Mouse (Mus musculus) hindbrain, embryonic 16.5 days (tissue): Measurements from ENCODE around the gene Eif2ak3. TPM values are rescaled to one million over a fixed set of nuclear protein-coding genes. Genes with fewer than 3 reads are reported as not detected.

Experiments
- ATAC-seq: fragments of 200-750 bp; cut with Nextera tagmentation; 2 replicates; pipeline ENCODE4 v1.8.0; 2017; ENCODE audit warnings: moderate TSS enrichment, moderate library complexity
- H3K27ac ChIP-seq: fragments of 300-500 bp; sonication (generic); 2 replicates; pipeline ENCODE4 v1.5.1; 2014; ENCODE audit warnings: low read depth, mild to moderate bottlenecking, control low read depth, low read length, moderate library complexity
- H3K27me3 ChIP-seq: fragments of 300-500 bp; sonication (generic); replicated peaks from 2 replicates; pipeline ENCODE4 v1.6.1; 2014; ENCODE audit warnings: low read length; ENCODE audit not compliant: control insufficient read depth, insufficient read depth
- H3K36me3 ChIP-seq: fragments of 300-500 bp; sonication (generic); 2 replicates; pipeline ENCODE4 v1.6.1; 2014; ENCODE audit warnings: mild to moderate bottlenecking, low read length, moderate library complexity, mixed read lengths; ENCODE audit not compliant: control insufficient read depth, insufficient read depth
- H3K4me1 ChIP-seq: fragments of 300-500 bp; sonication (generic); 2 replicates; pipeline ENCODE4 v1.6.1; 2014; ENCODE audit warnings: low read depth, low read length; ENCODE audit not compliant: control insufficient read depth, insufficient read depth
- H3K4me2 ChIP-seq: fragments of 300-500 bp; sonication (generic); 2 replicates; pipeline ENCODE4 v1.6.1; 2014; ENCODE audit warnings: mild to moderate bottlenecking, low read length, control low read depth, moderate library complexity
- H3K4me3 ChIP-seq: fragments of 300-500 bp; sonication (generic); 2 replicates; pipeline ENCODE4 v1.5.1; 2014; ENCODE audit warnings: mild to moderate bottlenecking, low read length, control low read depth, moderate library complexity
- H3K9ac ChIP-seq: fragments of 300-500 bp; sonication (generic); 2 replicates; pipeline ENCODE4 v1.6.1; 2014; ENCODE audit warnings: low read depth, mild to moderate bottlenecking, control low read depth, low read length, moderate library complexity
- H3K9me3 ChIP-seq: fragments of 300-500 bp; sonication (generic); 2 replicates; pipeline ENCODE4 v1.6.1; 2014; ENCODE audit warnings: mild to moderate bottlenecking, low read length, moderate library complexity; ENCODE audit not compliant: control insufficient read depth
- WGBS: fragments of 180-500 bp; shearing (Covaris S2); extraction: QIAGEN DNeasy Blood & Tissue Kit; methylation state at CpG from one replicate; pipeline ENCODE4 v1.1.7; 2014; 5-methylcytosine and 5-hydroxymethylcytosine counted together
- polyA plus RNA-seq: library from polyadenylated mRNA; unstranded; fragments of >200 nt; fragmentation: Nextera tagmentation; extraction: Ambion mirVana; gene quantifications from 2 replicates; pipeline ENCODE4 v1.2.1, GENCODE M21; 2015

Gene Eif2ak3
- polyA plus RNA-seq, 1 experiment from 2014 or later: 10.4 TPM

- ATAC-seq: peak; percentile 97
- peak overlapping the region; percentile 5 for H3K27ac ChIP-seq
- H3K36me3 ChIP-seq: no peaks in the 10 kb centered on the region
- peak overlapping the region; percentile 91 for H3K4me2 ChIP-seq
- H3K27me3 ChIP-seq: no peaks in the 10 kb centered on the region; the same call in 1 of the 2 replicates
- H3K9me3 ChIP-seq: no peaks in the 10 kb centered on the region
- H3K4me1 ChIP-seq: peaks cover 4% of the 10 kb centered on the region
- H3K9ac ChIP-seq: peak overlapping the region; percentile 60
- 7% methylated on average over 23 of the region's 23 CpGs for WGBS
- H3K4me3 ChIP-seq: peak overlapping the region; percentile 45
These were observed 20.0 kb upstream of the Eif2ak3 start for GRCm38 (mm10) chr6:70824085-70824986.

DNA sequence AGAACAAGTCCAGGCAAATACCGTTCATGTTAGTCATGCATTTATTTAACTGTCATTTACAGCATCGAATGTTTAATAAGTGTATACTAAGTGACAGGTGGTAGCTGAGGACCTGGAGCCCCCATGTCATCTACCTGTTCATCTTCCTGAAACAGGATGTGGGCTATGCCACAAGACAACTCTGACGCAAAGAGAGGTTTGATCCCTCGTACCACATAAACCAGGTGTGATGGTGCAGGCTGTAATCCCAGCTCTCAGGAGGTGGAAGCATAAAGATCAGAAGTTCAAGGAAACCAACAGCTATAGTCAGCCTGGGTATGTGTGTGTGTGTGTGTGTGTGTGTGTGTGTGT, 19.4 kb upstream of the Eif2ak3 start:
- H3K27ac ChIP-seq: no peak overlapping the region
- peak overlapping the region; percentile 91 for H3K4me2 ChIP-seq
- peaks cover 4% of the 10 kb centered on the region for H3K4me1 ChIP-seq
- no peak; the same call in 1 of the 2 replicates for ATAC-seq
- H3K36me3 ChIP-seq: no peaks in the 10 kb centered on the region
- no peaks in the 10 kb centered on the region; the same call in 1 of the 2 replicates for H3K27me3 ChIP-seq
- no peaks in the 10 kb centered on the region for H3K9me3 ChIP-seq
- peak overlapping the region; percentile 45 for H3K4me3 ChIP-seq
- no peak overlapping the region; the same call in 1 of the 2 replicates for H3K9ac ChIP-seq
- WGBS: 45% methylated on average over 4 of the region's 4 CpGs

DNA sequence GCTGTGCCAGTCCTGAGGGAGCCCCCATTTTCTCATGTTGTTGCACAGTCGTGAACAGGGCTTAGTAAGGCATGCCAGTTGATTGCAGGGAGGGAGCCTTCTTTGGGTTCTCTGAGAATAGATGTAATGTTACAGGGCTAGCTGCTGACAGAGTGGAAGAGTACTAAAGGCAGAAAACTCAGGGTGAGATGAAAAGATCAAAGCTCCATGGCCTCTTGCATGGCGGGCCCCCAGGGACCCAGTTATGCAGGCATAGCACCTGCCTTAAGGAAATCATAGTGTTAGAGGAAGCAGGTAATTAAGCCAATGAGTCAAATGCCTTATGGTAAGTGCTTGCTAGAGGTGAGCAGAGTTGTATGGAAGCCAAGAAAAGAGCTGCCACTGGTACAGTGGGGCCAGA, 14.9 kb upstream of the Eif2ak3 start:
- H3K27ac ChIP-seq: no peak overlapping the region
- H3K27me3 ChIP-seq: no peaks in the 10 kb centered on the region
- no peak overlapping the region for H3K4me3 ChIP-seq
- no peak for ATAC-seq
- H3K36me3 ChIP-seq: no peaks in the 10 kb centered on the region
- 77% methylated on average over 2 of the region's 2 CpGs for WGBS
- H3K9ac ChIP-seq: no peak overlapping the region
- H3K4me1 ChIP-seq: no peaks in the 10 kb centered on the region
- H3K9me3 ChIP-seq: no peaks in the 10 kb centered on the region
- H3K4me2 ChIP-seq: no peak overlapping the region

DNA sequence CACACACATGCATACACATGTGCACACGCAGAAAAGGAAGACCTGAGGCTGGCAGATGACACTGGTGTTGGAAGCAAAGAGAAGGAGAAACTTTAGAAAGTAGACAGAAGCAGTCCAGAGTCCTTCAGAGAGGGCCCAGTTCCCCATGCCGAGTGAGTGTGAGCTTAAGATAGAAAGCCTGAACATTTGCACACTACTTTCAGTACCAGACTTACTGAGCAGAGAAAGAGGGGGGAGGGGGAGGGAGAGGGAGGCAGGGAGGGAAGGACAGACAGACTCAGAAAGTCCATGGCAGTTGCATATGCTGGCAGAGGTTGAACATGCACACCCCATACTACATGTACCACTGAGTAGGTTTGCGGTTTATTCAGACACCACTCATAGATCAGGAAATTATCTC, 13.8 kb upstream of the Eif2ak3 start:
- WGBS: 82% methylated on average over 3 of the region's 3 CpGs
- no peak for ATAC-seq
- no peaks in the 10 kb centered on the region for H3K4me1 ChIP-seq
- no peak overlapping the region for H3K4me3 ChIP-seq
- no peak overlapping the region for H3K4me2 ChIP-seq
- H3K27me3 ChIP-seq: no peaks in the 10 kb centered on the region
- no peaks in the 10 kb centered on the region for H3K9me3 ChIP-seq
- no peaks in the 10 kb centered on the region for H3K36me3 ChIP-seq
- no peak overlapping the region for H3K27ac ChIP-seq
- H3K9ac ChIP-seq: no peak overlapping the region

- WGBS: 87% methylated on average over 10 of the region's 10 CpGs
- H3K27ac ChIP-seq: no peak overlapping the region
- H3K4me3 ChIP-seq: no peak overlapping the region
- H3K4me2 ChIP-seq: no peak overlapping the region
- H3K9me3 ChIP-seq: no peaks in the 10 kb centered on the region
- H3K4me1 ChIP-seq: no peaks in the 10 kb centered on the region
- no peak overlapping the region for H3K9ac ChIP-seq
- H3K36me3 ChIP-seq: no peaks in the 10 kb centered on the region
- no peak for ATAC-seq
- no peaks in the 10 kb centered on the region for H3K27me3 ChIP-seq
These were observed 13.0 kb upstream of the Eif2ak3 start for GRCm38 (mm10) chr6:70831179-70831839.

DNA sequence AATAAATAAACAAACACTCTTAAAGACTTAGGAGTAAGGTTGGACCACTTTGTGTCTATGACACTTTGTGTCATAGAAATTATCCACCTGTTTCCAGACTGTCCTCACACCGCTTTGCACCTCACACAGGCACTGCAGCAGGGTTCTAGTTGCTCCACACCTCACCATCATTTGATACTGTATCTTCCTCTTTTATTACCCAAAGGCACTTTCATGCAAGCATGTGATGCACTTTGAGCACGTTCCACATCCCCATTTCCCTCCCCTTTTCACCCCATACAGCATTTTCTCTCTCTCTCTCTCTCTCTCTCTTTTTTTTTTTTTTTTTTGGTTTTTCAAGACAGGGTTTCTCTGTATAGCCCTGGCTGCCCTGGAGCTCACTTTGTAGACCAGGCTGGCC, 7.0 kb upstream of the Eif2ak3 start:
- 82% methylated on average over 2 of the region's 2 CpGs for WGBS
- no peak overlapping the region for H3K27ac ChIP-seq

GRCm38 (mm10) chr6:70838532-70838931, 5.8 kb upstream of the Eif2ak3 start:
- no peak for ATAC-seq
- H3K4me2 ChIP-seq: no peak overlapping the region
- H3K27me3 ChIP-seq: no peaks in the 10 kb centered on the region
- 56% methylated on average over 3 of the region's 3 CpGs for WGBS
- peaks cover 5% of the 10 kb centered on the region; the same call in 1 of the 2 replicates for H3K4me1 ChIP-seq
- H3K27ac ChIP-seq: no peak overlapping the region
- no peaks in the 10 kb centered on the region for H3K9me3 ChIP-seq
- H3K9ac ChIP-seq: no peak overlapping the region
- no peaks in the 10 kb centered on the region for H3K36me3 ChIP-seq
- no peak overlapping the region for H3K4me3 ChIP-seq

More for the DNA sequence above, 7.0 kb upstream of the Eif2ak3 start:
- Histone ChIP-seq H3K4me2 (no peak overlapping the region), H3K36me3 (no peaks in the 10 kb centered on the region), H3K4me3 (no peak overlapping the region), H3K9me3 (no peaks in the 10 kb centered on the region), H3K27me3 (no peaks in the 10 kb centered on the region), H3K9ac (no peak overlapping the region), H3K4me1 (no peaks in the 10 kb centered on the region)
- no peak for ATAC-seq

DNA sequence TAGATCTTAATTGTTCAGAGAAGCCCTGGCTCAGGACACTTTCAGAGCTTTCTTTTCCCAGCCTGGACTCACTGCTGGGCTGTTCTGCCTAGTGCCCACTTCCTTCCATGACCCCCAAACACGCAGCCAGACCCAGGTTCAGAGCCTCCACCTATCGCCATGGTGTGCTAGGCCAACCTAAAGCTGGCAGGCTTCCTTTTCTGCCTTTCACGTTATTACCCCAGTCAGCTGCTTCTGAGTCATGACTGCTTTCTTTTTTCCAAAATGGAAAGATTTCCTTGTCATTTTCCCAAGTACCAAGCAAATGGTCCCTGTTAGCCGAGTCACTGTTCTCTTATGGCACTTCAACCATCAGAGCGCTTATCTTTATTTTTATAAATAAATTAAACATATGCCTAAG, 4.0 kb upstream of the Eif2ak3 start:
- no peak overlapping the region for H3K4me3 ChIP-seq
- H3K27me3 ChIP-seq: no peaks in the 10 kb centered on the region
- 71% methylated on average over 5 of the region's 5 CpGs for WGBS
- no peak for ATAC-seq
- H3K9me3 ChIP-seq: no peaks in the 10 kb centered on the region
- no peaks in the 10 kb centered on the region for H3K36me3 ChIP-seq
- no peak overlapping the region for H3K4me2 ChIP-seq
- no peak overlapping the region for H3K9ac ChIP-seq
- peaks cover 8% of the 10 kb centered on the region for H3K4me1 ChIP-seq
- H3K27ac ChIP-seq: no peak overlapping the region

GRCm38 (mm10) chr6:70842991-70843390, 1.3 kb upstream of the Eif2ak3 start:
- H3K27ac ChIP-seq: 0 out of 2 replicates have a peak overlapping the region, but pooled peaks have one; percentile 7
- no peaks in the 10 kb centered on the region for H3K9me3 ChIP-seq
- peaks cover 24% of the 10 kb centered on the region for H3K4me1 ChIP-seq
- H3K4me3 ChIP-seq: no peak overlapping the region
- no peaks in the 10 kb centered on the region for H3K36me3 ChIP-seq
- H3K27me3 ChIP-seq: no peaks in the 10 kb centered on the region
- WGBS: 58% methylated on average over 5 of the region's 5 CpGs
- peak overlapping the region; percentile 84 for H3K4me2 ChIP-seq
- no peak overlapping the region for H3K9ac ChIP-seq
- ATAC-seq: no peak
